Mouse (Mus musculus): ENCODE measurements at regions not wholly inside any gene's neighbourhood (a gene's known extent, or its start where the extent isn't known, plus 50 kb on each side); places are given as distances from the start of the nearest gene placed in this dataset.

GRCm38 (mm10) chr2:50416056-50416455 is 119.5 kb upstream of the Mmadhc start:
- no peak for TF ChIP-seq EP300 (IDR thresholded peaks at IDR 0.05; ENCODE audit: low read depth)
- no peak for TF ChIP-seq CTCF (IDR thresholded peaks at IDR 0.05; ENCODE audit: low read depth)
